Mouse (Mus musculus) brain, embryonic 14.5 days (tissue): ENCODE results near the gene Selenow.

ENCODE experiments used
- CTCF ChIP-seq: fragments of 200-500 bp; IDR thresholded peaks from 2 replicates; pipeline ENCODE4 v1.5.1; 2012; ENCODE audit warnings: inconsistent platforms, mild to moderate bottlenecking, moderate library complexity, borderline replicate concordance; ENCODE audit not compliant: insufficient read depth, insufficient read length; ENCODE audit errors: extremely low read depth
- POLR2A ChIP-seq: fragments of 200-500 bp; IDR thresholded peaks from 2 replicates; pipeline ENCODE4 v1.6.1; 2012; ENCODE audit warnings: mild to moderate bottlenecking, inconsistent platforms, borderline replicate concordance; ENCODE audit not compliant: poor library complexity, insufficient read depth, insufficient read length, severe bottlenecking; ENCODE audit errors: extremely low read depth

DNA sequence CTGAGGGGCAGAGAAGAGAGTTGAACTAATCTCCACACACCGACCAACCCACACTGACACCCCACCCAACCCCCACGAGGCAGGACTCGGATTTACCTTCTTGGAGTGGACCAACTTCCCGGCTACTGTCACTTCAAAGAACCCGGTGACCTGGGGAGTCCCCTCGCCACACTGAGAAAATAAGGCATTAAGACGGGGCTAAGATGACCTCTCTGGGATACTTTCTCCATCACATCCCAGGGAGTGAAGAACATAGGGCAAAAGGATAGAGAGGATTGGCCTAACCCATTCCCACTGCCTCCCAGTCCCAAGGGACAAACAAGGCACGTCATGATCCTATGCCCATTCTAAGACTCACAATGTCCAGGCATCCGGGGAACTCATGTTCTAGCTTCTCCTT is 2.3 kb downstream of the Selenow start:
- TF ChIP-seq POLR2A = no peak
- TF ChIP-seq CTCF = no peak
